Mouse (Mus musculus): ENCODE results near the gene Pak6.

Gene Pak6

DNA sequence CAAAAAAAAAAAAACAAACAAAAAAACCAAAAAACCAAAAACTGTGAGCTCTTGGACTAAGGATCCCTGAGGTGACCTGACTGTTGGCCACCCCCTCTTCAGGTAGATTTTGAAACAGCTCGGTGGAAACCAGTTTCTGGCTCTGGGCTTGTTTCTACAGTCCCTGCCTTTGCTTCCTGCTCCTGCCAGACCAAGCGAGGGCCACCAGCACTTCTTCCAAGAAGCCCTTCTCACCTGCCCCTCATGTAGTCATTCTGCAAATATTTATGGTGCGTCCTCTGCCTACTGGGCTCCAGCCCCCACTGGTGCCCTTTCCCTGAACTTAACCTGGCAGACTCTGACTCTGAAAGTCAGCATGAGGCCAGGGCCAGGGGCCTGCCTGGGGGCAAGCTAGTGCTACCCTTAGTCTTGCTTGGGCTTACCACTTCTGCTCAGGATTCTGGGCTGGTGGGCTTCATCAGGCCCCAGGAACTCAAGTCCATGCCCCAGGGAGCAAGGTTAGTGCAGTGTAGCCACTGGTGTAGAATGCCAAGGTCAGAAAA lies 1.9 kb downstream of the Pak6 start:
- DNase-seq (ENCODE audit: low spot score in 2 of 2), result no peak

DNA sequence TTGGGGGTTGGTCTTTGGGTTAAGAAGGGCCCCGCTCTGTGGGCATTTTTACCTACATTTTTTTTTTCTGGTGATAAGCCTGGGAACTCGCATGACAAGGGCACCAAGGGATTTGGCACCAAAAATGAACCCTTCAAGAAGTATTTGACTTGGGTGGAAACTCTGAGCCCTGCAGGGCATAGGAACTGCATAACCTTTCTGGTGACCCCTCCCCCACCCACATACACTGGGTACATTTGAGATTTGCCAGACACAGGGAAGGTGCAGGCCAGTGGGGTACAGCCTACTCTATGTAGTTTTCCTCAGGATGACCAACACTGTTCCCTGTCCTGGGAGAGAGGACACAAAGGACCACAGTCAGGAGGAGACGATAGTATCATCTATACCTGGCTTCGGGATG lies 2.5 kb downstream of the Pak6 start:
- no peak for DNase-seq (ENCODE audit: low spot score in 2 of 2)

DNA sequence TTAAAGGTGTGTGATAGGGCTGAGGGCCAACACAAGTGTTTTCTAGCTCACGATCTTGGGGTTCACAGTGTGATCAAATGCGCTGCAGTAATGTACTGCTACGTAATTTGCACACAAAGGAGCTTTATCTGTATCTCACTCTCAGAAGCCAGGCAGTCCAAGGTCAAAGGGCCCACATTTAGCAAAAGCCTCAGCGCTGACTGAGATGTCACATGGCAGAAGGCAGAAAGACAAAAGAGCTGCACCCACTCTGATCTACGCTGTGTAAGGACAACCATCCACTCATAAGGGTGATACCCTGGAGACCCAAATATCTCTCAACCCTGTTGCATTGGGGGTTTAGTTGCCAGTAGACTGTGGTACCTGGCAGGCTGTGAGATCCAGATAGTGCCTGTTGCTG lies 4.1 kb downstream of the Pak6 start:
- DNase-seq (ENCODE audit: low spot score in 2 of 2), result no peak

DNA sequence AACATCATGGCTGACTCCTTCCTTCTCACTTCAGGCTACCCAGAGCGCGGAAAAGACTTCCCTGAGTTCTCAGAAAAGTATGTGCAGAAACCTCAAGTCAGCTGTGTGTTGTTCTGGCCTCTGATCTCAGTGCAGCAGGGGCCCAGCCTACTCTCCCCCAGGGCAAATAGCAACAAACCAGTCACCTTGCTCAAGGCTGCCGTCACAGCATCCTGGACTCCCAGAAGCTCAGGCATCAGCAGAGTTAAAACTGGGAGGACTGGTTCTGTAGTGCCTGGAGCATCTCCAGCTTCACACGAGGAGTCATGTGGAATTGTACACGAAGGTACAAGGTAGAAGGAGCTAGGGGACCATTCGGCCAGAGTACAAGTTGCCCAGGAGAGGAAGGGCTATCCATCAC lies 6.1 kb downstream of the Pak6 start:
- no peak for DNase-seq (ENCODE audit: low spot score in 2 of 2)

DNA sequence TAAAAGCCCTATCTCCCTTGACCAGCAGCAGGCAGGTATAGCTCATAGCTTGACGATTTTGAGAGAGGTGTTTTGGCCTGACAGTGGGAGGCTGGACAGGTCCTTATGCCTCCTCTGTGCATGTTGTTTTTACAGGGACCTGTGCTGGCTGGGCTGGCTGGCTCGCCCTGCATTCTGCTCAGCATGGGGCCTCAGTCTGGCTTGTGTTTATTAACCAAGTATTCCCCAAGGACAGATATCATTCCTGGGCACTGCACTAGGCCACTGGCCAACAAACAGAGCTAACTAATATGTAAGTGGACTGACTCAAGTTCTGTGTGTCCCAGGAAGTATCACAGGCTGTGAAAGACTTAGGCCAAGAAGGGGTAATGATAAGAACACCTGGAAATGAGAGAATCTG lies 6.7 kb downstream of the Pak6 start:
- DNase-seq (ENCODE audit: low spot score in 2 of 2), result no peak

DNA sequence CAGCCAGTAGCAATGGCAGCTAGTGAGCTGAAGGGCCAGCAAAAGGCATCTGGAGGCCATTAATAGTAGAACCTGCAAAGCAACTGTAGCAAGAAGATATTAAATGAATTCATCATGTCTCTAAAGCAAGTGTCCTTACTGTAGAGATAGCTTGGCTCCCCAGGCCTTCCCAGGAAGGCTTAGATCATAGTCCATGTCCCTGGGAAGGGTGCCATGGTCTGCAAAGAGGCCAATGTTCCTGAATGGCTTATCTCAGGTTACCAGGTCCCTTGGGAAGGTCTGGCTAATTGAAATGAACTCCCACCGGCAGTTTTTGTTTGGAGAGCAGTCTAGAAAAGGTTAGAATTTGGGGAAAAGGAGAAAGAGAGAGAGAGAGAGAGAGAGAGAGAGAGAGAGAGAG lies 8.6 kb downstream of the Pak6 start:
- DNase-seq (ENCODE audit: low spot score in 2 of 2), result no peak

DNA sequence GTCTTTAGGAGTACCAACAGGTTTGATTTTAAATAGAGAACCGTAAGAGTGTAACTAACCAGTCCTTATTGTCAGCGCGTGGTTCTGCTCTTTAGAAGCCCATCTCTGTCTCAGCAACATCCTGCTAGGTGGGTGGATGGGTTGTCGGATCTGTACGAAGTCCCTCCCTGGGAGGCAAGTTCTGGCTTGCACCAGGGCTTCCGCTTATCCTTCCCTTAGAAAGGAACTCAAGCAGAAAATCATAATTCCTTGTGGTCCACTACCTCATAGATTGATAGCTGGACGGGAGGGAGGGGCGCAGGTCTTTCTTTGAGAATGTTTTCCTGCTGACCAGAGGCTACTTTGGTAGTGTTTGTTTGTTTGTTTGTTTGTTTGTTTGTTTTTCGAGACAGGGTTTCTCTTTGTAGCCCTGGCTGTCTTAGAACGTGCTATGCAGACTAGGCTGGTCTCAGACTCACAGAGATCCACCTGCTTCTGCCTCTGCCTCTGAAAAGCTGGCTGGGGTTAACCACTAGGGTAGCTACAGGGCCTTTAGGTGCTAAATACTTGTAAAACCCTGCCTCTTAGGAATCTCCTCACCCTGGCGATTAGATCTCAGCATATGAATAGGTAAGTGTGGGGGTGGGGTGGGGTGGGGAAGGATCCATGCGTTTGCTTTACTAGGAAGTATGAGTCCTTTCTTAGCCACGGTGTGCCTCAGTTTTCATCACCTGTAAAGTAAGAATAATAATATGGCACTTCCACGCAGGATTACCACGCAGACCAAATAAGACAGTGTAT lies 10.8 kb downstream of the Pak6 start:
- DNase-seq (ENCODE audit: low spot score in 2 of 2), result no peak

DNA sequence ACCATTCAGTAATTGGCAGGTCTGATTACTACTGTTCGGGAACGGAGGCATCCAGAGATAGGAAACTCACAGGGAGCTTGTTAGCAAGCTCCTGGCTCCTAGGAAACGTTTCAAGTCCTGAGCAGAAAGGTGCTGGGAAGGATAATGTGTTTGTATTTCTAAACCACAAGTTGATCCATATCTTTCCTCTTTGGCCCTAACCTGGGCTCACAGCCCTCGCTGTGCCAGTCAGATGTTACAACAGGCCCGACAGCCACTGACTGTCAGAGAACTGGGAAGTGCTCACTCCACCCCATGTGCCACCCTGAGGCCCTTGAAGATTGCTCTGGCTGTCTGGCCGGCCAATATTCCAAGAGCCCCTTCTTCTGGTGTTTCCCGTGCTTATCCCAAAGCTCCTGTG lies 11.4 kb downstream of the Pak6 start:
- no peak for DNase-seq (ENCODE audit: low spot score in 2 of 2)

DNA sequence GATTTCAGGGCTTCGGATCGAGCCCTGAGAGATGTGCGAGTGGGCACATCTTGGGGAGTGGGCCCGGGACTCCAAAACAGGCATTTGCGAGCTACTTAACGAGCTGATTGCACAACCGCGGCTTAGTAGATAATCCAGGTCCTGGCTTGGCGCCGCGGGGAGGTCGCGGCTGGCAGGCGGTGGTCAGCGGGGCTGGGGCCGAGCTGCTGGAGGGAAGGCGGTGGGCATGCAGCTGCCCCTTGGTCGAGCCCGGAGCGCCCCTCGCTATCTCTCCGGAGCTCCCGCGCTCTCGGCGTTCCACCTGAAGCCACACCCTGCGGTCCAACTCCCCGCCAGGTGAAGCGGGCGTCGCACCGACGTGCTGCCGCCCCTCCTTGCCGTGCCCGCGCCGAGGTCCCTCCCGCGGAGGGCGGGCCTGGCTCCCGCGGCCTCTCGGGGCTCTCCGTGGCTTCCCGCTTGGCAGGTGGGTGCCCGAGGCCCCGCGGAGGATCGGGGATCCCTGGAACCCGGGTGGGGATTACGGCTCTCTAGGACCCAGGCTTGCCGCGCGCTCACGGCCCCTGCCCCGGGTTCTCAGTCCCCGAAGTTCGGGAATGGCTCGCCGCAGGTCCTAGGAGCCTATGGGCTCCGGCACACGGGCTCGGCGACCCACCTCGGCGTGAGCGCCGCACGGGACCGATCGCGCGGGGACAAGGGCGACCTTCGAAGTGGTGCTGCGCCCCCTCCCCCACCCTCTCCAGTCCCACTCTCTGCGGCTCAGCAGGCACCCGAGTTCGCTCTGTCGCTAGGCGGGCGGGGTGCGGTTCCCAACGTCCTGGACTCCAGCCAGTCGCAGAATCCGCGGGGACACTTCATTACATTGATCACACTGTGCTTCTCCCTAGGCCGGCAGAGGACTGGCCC lies 14.0 kb downstream of the Pak6 start:
- DNase-seq (ENCODE audit: low spot score in 2 of 2), result peak in 1 of 2 experiments; percentile 37

DNA sequence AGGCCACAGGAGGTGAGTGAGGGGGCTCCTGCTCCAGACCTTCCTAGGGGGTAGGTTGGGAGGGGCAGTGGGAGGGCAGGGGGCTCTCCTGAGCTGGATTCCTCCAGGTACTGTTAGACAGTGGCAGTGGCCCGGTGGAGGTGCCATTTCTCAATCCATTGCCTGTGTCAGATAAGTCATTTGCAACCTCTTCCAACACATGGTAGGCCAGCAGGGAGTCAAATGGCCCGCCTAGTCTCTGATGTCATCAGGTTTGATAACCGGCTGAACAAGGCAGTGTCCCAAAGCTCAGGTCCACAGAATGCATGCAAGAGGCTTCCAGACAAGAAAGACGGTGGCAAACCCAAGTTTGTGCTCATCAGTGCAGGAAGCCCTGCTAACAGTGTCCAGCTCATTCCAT lies 14.7 kb downstream of the Pak6 start:
- DNase-seq (ENCODE audit: low spot score in 2 of 2), result no peak

DNA sequence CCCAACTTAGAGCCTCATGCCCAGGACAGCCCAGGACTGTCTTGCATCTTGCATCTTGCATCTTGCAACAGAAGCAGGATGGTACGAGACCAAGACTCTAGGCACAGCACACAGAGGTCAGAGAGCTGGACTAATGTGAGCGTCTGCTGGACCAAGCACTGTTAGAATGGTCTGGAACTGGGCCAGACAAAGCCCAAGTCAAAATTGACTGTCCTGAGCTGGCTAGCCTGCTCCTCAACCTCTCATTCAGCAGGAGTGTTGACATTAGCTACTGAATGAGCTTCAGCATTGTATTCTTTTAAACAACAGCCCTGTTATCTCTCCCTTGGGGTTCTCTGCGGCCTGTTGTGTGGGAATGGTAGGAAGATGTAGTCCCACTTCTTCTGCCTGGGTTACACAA lies 16.5 kb downstream of the Pak6 start:
- DNase-seq (ENCODE audit: low spot score in 2 of 2), result no peak

DNA sequence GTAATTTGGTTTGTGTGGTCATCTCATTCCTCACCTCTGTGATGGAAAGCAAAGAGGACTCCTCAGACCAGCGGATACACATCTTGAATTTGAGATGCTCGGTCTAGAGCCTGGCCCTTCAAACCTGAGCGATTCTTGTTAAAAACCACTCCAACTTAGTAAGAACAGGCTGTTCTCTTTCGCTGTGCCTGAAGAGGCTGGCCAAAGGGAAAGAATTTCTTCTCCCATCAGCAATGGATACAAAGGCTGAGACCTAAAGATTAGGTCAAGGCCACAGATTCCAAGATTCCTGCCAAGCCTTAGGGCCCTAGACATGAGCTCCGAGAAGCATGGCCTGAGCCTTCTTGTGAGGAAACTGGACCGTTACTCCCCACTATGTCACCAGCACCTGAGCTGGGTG lies 17.8 kb downstream of the Pak6 start:
- DNase-seq (ENCODE audit: low spot score in 2 of 2), result no peak

DNA sequence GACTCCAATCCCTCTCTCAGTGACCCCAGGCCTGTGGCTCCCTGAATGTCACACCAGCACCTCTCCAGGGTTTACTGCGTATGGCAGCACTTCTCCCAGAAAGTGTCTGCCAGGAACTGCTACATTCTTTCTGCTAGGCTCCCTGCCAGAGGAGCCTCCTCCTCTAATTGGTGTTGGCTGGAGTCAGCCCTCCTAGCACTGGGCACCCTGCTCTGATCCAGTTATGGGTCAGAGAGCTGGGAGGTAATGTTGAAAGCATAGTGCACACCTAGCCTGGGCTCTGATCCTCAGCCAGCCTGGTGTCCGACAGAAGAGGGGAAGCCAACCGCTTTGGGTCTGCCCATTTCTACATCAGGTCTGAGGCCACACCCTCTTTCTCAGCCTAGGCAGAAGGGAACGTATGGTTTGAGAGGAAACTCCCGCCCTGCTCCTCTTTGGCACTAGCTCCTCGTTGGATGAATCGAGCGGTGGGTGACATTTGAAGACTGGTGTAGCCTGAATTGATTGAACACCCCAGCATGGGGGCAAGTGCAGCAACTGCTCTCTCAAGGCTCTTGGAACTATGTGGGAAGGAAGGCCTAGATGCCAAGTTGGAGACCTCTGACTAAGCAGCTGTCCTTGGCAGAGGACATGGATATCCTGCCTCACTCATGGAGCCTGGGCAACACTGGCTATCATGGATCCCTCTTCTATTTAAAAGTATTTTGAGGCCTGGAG lies 19.6 kb downstream of the Pak6 start:
- DNase-seq (ENCODE audit: low spot score in 2 of 2), result no peak

DNA sequence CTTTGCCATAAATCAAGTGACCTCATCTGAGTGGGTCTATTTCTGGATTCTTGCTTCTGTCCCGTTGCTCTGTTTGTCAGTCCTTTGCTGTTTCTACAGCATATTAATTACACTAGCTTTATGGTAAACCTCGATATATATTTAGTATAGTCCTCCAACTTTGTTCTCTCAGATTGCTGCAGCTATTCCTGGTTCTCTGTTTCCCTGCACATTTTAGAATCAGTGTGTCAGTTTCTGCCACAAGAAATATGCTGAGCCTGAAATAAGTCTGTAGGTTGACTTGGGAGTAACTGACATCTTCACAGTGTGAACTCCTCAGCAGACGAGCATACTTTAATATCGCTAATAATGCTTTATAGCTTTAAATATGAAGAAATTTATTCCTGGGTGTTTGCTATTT lies 22.0 kb downstream of the Pak6 start:
- DNase-seq (ENCODE audit: low spot score in 2 of 2), result no peak

DNA sequence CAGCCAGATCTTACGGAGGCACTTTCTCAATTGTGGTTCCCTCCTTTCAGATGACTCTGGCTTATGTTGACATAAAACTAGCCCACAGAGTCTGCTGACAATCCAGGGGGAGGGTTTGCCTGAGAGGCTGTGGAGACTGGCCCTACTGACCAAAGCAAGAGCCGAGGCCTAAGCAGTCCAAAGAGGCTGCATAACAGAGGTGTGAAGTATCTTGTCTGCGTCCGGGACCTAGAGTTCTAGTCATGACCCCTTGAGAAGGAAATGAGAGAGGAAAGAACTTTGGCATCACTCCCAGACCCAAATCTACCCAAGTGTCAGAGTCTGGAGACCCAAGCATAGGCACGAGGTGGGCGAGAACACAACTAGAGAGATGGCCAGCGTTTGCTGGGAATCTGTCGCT lies 23.6 kb downstream of the Pak6 start:
- no peak for DNase-seq (ENCODE audit: low spot score in 2 of 2)

DNA sequence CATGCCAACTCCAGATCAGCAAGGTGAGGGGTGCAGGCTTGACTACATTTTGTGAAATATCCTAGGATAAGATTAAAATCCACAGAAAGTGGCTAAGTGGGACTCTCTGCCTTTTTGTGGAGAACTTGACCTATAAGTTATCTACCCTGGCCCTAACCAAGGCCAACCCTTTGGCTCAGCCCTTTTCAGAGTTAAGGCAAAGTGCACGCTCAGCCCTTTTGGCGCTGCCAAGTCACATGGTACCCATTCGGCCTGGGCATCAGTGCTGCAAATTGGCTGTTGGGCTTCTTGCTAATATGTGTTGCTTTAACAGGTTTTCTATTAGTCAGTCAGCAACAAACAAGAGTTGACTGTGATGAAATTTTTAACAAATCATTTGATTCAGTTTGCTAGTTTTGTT lies 24.7 kb downstream of the Pak6 start:
- no peak for DNase-seq (ENCODE audit: low spot score in 2 of 2)

DNA sequence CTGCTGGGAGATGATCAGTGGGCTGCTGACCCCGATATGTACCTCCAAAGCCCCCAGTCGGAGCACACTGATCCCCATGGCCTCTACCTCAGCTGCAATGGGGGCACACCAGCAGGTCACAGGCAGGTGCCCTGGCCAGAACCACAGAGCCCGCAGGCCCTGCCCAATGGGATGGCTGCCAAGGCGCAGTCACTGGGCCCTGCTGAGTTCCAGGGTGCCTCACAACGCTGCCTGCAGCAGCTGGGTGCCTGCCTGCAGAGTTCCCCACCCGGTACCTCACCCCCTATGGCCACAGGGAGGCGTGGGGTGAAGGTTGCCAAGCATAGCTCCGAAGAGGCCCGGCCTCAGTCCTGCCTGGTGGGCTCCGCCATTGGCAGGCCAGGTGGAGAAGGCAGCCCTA lies 26.8 kb downstream of the Pak6 start:
- DNase-seq (ENCODE audit: low spot score in 2 of 2), result no peak

DNA sequence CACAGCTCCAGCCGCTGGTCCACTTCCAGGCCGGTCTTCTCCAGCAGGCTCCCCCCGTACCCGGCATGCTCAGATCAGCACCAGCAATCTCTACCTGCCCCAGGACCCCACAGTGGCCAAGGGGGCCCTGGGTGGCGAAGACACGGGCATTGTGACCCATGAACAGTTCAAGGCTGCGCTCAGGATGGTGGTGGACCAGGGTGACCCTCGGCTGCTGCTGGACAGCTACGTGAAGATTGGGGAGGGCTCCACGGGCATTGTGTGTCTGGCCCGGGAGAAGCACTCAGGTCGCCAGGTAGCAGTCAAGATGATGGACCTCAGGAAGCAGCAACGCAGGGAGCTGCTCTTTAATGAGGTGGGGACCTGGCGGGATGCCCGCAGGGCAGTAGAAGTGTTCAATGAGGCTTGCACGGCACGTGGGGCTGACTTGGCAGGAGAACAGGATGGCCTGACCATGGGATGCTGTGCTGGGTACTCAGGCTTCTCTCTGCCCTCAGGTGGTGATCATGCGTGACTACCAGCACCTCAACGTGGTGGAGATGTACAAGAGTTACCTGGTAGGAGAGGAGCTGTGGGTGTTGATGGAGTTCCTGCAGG lies 30.4 kb downstream of the Pak6 start:
- no peak for DNase-seq (ENCODE audit: low spot score in 2 of 2)

DNA sequence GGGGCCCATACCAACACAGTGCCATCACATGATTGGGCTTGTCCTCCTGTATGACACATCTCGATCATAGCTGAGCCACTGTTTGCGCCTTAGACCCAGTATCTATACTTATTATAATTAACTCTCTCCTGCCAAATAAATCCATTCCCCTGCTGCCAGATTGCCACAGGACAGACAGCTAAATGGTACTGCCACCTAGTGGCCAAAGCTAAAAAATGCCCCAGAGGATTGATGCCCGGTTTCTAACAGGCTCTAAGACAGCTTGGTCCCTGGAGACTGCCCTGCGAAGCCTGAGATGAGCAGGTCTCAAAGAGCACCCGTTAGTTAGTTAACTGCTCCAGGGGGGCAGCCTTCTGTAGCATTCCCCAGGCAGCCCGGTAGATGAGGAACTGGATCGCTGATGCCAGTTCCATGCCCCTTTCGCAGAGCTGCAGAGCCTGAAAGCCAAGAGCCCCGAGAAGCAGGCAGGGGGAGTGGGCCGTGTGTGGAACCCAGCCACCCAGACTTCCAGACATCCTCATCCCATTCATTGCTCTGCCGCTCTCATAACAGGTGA lies 32.7 kb downstream of the Pak6 start:
- DNase-seq (ENCODE audit: low spot score in 2 of 2), result peak; percentile 72 to 75

DNA sequence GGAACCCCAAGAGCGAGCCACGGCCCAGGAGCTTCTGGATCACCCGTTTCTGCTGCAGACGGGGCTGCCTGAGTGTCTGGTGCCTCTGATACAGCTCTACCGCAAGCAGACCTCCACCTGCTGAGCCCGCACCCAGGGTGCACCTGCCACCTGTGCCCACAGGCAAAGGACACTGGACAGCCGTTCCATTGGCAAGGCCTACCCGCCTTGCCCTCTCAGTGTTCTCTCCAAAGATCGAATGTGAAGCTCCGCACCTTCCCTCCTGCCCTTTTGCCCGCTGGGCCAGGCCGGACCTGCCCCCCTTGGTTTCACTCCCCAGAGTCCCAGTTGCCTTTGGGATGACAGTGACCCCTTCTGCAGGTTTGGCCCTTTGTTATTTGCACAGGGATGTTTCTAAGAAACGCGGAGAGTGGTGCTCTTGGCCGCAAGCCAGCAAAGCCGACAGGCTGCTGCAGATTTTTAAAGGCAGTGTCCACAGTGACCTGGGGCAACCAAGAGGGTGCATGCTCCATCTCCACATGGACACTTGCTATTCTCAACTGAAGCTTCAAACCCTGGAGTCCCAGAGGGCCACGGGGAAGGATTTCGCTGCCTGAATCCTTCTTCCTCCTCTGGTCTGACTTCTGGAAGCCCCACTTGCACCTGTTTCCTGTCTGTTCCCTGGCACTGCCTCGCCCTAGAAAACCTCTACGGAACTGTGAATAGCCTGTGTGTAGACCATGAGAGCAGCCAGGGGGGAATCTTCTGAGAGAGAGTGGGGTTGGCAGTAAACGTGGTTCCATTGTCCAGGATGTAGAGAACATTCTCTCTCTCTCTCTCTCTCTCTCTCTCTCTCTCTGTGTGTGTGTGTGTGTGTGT lies 33.6 kb downstream of the Pak6 start:
- no peak for DNase-seq (ENCODE audit: low spot score in 2 of 2)
